Mouse (Mus musculus): ENCODE measurements at regions not wholly inside any gene's neighbourhood (a gene's known extent, or its start where the extent isn't known, plus 50 kb on each side); places are given as distances from the start of the nearest gene placed in this dataset.

GRCm38 (mm10) chr10:38875667-38876245, 54.2 kb upstream of the Rfpl4b start:
- intact Hi-C loops (cut with DNase I; ENCODE audit: low total_unique reads), result loop anchor here (2.0 kb wide), 1 partner anchor 161 kb away; no protein-coding TSS in a partner anchor
- peak; percentile 36 for DNase-seq

DNA sequence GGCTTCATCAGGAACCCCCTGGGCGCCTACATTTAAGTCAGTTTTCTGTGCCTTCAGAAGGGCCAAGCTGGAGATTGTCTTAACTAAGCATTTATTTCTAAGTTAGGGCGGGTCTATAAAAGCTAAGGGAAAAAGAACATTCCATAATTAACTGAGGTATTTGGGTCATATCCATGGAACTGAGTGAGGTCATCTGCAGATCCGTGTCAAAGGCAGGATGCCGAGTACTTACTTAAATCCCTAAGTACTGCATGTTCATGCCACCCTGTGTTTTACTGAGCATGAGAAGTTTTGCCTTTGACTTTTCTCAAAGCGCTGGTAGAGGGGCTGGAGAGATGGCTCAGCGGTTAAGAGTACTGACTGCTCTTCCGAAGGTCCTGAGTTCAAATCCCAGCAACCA, 57.7 kb upstream of the Rfpl4b start:
- DNase-seq, result no peak
- intact Hi-C loops (cut with DNase I; ENCODE audit: low total_unique reads), result no loop called here

DNA sequence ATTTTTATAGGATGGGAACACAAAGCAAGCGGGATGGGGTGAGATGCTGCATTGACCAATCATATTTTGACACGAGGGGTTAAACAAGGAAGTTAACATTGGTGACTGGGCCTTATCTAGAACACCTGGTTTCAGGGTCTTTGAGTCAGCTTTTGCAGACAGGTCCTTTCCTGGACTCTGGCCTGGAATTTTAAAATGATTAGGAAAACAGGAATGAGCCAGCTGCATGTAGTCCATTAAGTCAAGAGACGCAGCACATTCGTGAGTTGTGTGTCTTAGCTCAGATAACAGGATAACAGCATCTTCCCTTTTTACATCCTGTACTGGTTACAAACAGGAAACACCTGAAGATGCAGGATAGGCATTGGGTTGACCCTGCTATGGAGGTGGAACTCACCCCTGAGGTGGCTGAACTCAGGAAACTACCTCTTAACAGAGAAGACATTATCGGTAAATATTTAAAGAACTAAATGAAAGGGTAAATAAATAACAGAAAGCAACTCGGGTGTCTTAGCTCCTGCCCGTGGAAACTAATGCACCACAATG, 59.1 kb upstream of the Rfpl4b start:
- intact Hi-C loops (cut with DNase I; ENCODE audit: low total_unique reads), result no loop called here
- no peak for DNase-seq

- DNase-seq, result peak; percentile 36
- intact Hi-C loops (cut with DNase I; ENCODE audit: low total_unique reads), result no loop called here
Measured at GRCm38 (mm10) chr10:38882154-38882553, 60.6 kb upstream of the Rfpl4b start.

GRCm38 (mm10) chr10:38883816-38884599, 62.4 kb upstream of the Rfpl4b start:
- intact Hi-C loops (cut with DNase I; ENCODE audit: low total_unique reads), result no loop called here
- DNase-seq, result no peak

DNA sequence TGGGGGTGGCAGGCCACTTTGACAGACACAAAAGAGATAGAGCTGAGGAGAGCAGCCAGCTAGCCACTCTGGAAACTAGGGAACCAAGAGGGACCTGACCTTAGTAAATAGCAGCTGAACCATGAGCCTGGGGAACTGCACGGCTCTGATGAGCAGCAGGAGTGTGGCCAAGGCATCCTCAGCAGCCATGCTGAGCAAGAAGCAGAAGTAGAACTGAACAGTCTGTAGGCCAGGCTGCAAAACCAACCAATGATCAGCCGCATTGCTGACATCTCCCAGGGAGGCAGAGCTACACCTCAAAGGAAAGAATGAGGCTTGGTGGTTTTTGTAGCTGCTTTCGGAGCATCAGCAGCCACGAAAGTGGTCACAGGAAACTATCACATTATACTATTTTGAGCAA, 63.1 kb upstream of the Rfpl4b start:
- intact Hi-C loops (cut with DNase I; ENCODE audit: low total_unique reads), result no loop called here
- DNase-seq, result no peak

DNA sequence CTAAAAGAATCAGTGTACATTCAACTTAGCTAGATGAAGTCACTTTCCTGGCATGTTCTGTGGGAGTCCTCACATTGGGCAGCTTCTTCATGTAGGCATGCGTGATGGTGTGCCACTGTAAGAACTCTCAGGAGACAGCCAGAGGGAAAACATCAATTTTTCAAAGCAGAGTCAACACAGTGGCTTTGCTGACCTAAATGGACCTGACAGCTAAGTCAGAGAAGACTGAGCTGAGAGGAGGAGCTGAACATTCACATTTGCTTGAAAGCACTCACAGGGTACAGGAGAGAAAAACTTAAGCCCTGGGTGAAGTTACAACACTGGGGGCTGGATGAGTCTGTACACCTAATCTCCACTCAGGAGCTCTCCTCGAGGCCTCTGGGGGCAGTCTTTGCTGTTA, 64.9 kb upstream of the Rfpl4b start:
- no peak for DNase-seq
- intact Hi-C loops (cut with DNase I; ENCODE audit: low total_unique reads), result no loop called here

GRCm38 (mm10) chr10:38887896-38888295, 66.3 kb upstream of the Rfpl4b start:
- intact Hi-C loops (cut with DNase I; ENCODE audit: low total_unique reads), result no loop called here
- DNase-seq, result no peak

GRCm38 (mm10) chr10:38894706-38895105, 70.6 kb upstream of the Lama4 start:
- no peak for DNase-seq
- intact Hi-C loops (cut with DNase I; ENCODE audit: low total_unique reads), result no loop called here

GRCm38 (mm10) chr10:38895656-38896055, 69.7 kb upstream of the Lama4 start:
- intact Hi-C loops (cut with DNase I; ENCODE audit: low total_unique reads), result no loop called here
- DNase-seq, result no peak

DNA sequence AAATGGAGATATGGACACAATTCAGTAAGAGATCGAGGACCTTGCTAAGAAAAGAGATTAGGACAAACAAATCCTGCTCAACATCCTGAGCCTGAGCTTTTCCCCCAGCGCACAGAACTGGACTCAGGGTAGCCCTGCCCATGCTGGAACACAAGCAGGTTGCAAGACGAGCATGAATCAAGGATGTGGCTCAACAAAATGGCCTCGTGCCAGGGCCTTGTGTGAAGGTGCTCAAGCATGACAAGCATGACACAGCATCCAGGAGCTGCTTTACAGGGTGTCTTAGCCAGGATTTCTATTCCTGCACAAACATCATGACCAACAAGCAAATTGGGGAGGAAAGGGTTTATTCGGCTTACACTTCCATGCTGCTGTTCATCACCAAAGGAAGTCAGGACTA, 67.7 kb upstream of the Lama4 start:
- intact Hi-C loops (cut with DNase I; ENCODE audit: low total_unique reads), result no loop called here
- DNase-seq, result no peak

GRCm38 (mm10) chr10:38906121-38906520, 59.2 kb upstream of the Lama4 start:
- intact Hi-C loops (cut with DNase I; ENCODE audit: low total_unique reads), result no loop called here

DNA sequence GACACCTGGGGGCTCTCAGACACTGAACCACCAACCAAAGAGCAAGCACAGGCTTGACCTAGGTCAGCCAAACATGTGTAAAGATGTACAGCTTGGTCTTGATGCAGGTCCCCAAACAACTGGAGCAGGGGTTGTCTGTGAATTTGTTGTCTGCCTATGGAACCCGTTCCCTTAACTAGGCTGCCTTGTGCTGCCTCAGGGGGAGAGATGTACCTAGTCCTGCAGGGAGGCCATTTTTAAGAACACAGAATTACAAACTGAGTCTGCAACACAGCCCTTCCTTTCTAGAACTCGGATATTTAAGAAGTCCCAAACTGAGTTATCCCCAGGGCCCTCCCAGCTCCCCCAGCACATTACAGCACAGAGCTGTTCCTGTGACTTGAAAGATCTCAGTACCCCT, 57.5 kb upstream of the Lama4 start:
- no peak for DNase-seq
- intact Hi-C loops (cut with DNase I; ENCODE audit: low total_unique reads), result no loop called here

More at GRCm38 (mm10) chr10:38906121-38906520, 59.2 kb upstream of the Lama4 start:
- DNase-seq, result no peak

- intact Hi-C loops (cut with DNase I; ENCODE audit: low total_unique reads), result no loop called here
- peak; percentile 84 for DNase-seq
Measured at GRCm38 (mm10) chr10:38908277-38908676, 57.0 kb upstream of the Lama4 start.

GRCm38 (mm10) chr10:38909152-38909732, 56.1 kb upstream of the Lama4 start:
- intact Hi-C loops (cut with DNase I; ENCODE audit: low total_unique reads), result no loop called here
- DNase-seq, result no peak

- no peak for DNase-seq
Measured at GRCm38 (mm10) chr10:38909843-38910242, 55.5 kb upstream of the Lama4 start.

GRCm38 (mm10) chr10:38913013-38913412, 52.3 kb upstream of the Lama4 start:
- intact Hi-C loops (cut with DNase I; ENCODE audit: low total_unique reads), result no loop called here
- DNase-seq, result peak; percentile 6

More at GRCm38 (mm10) chr10:38909843-38910242, 55.5 kb upstream of the Lama4 start:
- intact Hi-C loops (cut with DNase I; ENCODE audit: low total_unique reads), result no loop called here
